Mouse (Mus musculus) cortical plate, adult 2 months (tissue): ENCODE measurements at regions not wholly inside any gene's neighbourhood (a gene's known extent, or its start where the extent isn't known, plus 50 kb on each side); places are given as distances from the start of the nearest gene placed in this dataset.

ENCODE experiments used
- CTCF ChIP-seq: fragments of 200-500 bp; IDR thresholded peaks from 2 replicates; pipeline ENCODE4 v1.5.1; 2011; ENCODE audit warnings: mild to moderate bottlenecking, control low read depth, low read length; ENCODE audit not compliant: insufficient read depth; ENCODE audit errors: extremely low read depth
- POLR2A ChIP-seq: fragments of 200-500 bp; IDR thresholded peaks from 2 replicates; pipeline ENCODE4 v1.6.1; 2011; ENCODE audit warnings: mild to moderate bottlenecking, low read length, control low read depth; ENCODE audit not compliant: insufficient read depth; ENCODE audit errors: extremely low read depth

- TF ChIP-seq CTCF (no peak), POLR2A (no peak)
These were observed 124.5 kb upstream of the C9orf72 start for GRCm38 (mm10) chr4:35350465-35350864.
